In genomic region chr4:155352581-155352980, GRCm38 (mm10) we compare ENCODE assay signal across 25 mouse cellular contexts. TPM values are rescaled to one million over a fixed set of nuclear protein-coding genes. Genes with fewer than 3 reads are reported as not detected.
DNase-seq lines count a peak whose midpoint lies in the region; ATAC-seq and TF ChIP-seq lines count a peak whose summit lies in the region.
"Had no signal": no experiment of that assay in that cellular context is flagged by ENCODE, and none has a peak within 500 bp of the region (broad histone marks: within the 10 kb centered on the region; RNA-seq: fewer than 3 reads in every experiment).

No protein-coding gene starts in this region.

- no peak overlapping the region for H3K9ac ChIP-seq in forebrain, embryonic 13.5 days
- H3K9ac ChIP-seq: heart, embryonic 13.5 days; hindbrain, embryonic 14.5 days; neural tube, embryonic 15.5 days had no signal

- no peak overlapping the region for H3K27ac ChIP-seq in gastrocnemius, adult 2 months
- no peak overlapping the region for H3K27ac ChIP-seq in forebrain, embryonic 13.5 days
- H3K27ac ChIP-seq: heart, adult 2 months; heart, embryonic 13.5 days; hindbrain, embryonic 14.5 days; kidney, postnatal 0 days; midbrain, embryonic 10.5 days; neural tube, embryonic 15.5 days had no signal

- H3K9me3 ChIP-seq in forebrain, embryonic 13.5 days (replicated peaks), result no peaks in the 10 kb centered on the region
- H3K9me3 ChIP-seq: heart, embryonic 13.5 days; midbrain, embryonic 10.5 days; neural tube, embryonic 15.5 days had no signal

- no peaks in the 10 kb centered on the region for H3K27me3 ChIP-seq in forebrain, embryonic 13.5 days

- no peaks in the 10 kb centered on the region for H3K36me3 ChIP-seq in forebrain, embryonic 13.5 days (ENCODE audit: poor library complexity, severe bottlenecking)
- H3K36me3 ChIP-seq: heart, embryonic 13.5 days; midbrain, embryonic 10.5 days; neural tube, embryonic 15.5 days had no signal

- no peak overlapping the region for H3K4me3 ChIP-seq in gastrocnemius, adult 2 months
- no peak overlapping the region for H3K4me3 ChIP-seq in forebrain, embryonic 13.5 days
- H3K4me3 ChIP-seq: heart, adult 2 months; heart, embryonic 13.5 days; midbrain, embryonic 10.5 days; neural tube, embryonic 15.5 days had no signal

- 88% methylated on average over 3 of the region's 3 CpGs for WGBS in forebrain, embryonic 13.5 days

- peak; percentile 40 for ATAC-seq in megakaryocyte, adult 5-6 weeks (ENCODE audit: poor library complexity, severe bottlenecking)
- no peak for ATAC-seq in forebrain, embryonic 13.5 days
- ATAC-seq: CD4-positive, CD25-positive, alpha-beta regulatory T cell, adult 4 months; forebrain, embryonic 14.5 days; midbrain, embryonic 16.5 days had no signal

- H3K4me2 ChIP-seq in forebrain, embryonic 13.5 days, result no peak overlapping the region
- H3K4me2 ChIP-seq: heart, embryonic 13.5 days; hindbrain, embryonic 14.5 days; neural tube, embryonic 15.5 days had no signal

- no peak for TF ChIP-seq CTCF in gastrocnemius, adult 2 months (IDR thresholded peaks at IDR 0.05)

- no peaks in the 10 kb centered on the region for H3K4me1 ChIP-seq in forebrain, embryonic 13.5 days
- H3K4me1 ChIP-seq: heart, embryonic 13.5 days; midbrain, embryonic 10.5 days; neural tube, embryonic 15.5 days had no signal

- DNase-seq in T-cell, adult 2 months (ENCODE audit: low spot score), result peak; percentile 65
- DNase-seq in thymus, postnatal 10 days (ENCODE audit: low spot score in 2 of 2), result peak; percentile 39 to 42
- DNase-seq in gastrocnemius, adult 2 months, result no peak
- DNase-seq in adrenal gland, postnatal 14 days, result no peak
- no peak for DNase-seq in retina, embryonic 14.5 days (ENCODE audit: low spot score)
- DNase-seq: cerebellum, adult 11 months; cerebellum, postnatal 14 days; gastrocnemius, postnatal 25 days; heart, adult 2 months; heart, postnatal 14 days; kidney, adult 2 months; lung, postnatal 4 days had no signal

- intact Hi-C loops in gastrocnemius, adult 2 months (cut with DNase I), result no loop called here

RNA-seq across cellular contexts. Expression of gene Prkcz, which starts 8.6 kb away (rescaled TPM):
- 0.07 TPM in 1 of 2 replicates, not detected in the other for total RNA-seq in megakaryocyte, adult 5-6 weeks (2015)
- 0.12 and 0.18 TPM in 2 replicates for total RNA-seq in megakaryocyte, adult 5-6 weeks (2017)
- 1 to 10 TPM; 1.1 to 2.1 TPM for total RNA-seq in gastrocnemius, adult 2 months (2021)
- total RNA-seq in adrenal gland, postnatal 14 days (2021), result 5.7 and 6.8 TPM in 2 replicates
- polyA plus RNA-seq in forebrain, embryonic 13.5 days (2015; fragmentation: Nextera tagmentation; extraction: Ambion mirVana), result 33.2 and 42.1 TPM in 2 replicates

RNA-seq across cellular contexts. Expression of gene Gabrd, which starts 45.3 kb away (rescaled TPM):
- 0.25 TPM in 1 of 2 replicates, not detected in the other for total RNA-seq in megakaryocyte, adult 5-6 weeks (2015)
- total RNA-seq in megakaryocyte, adult 5-6 weeks (2017), result 0.11 TPM in 1 of 2 replicates, not detected in the other
- under 1 TPM; 0.20 TPM for total RNA-seq in gastrocnemius, adult 2 months (2021)
- total RNA-seq in adrenal gland, postnatal 14 days (2021), result 0.11 and 0.19 TPM in 2 replicates
- polyA plus RNA-seq in forebrain, embryonic 13.5 days (2015; fragmentation: Nextera tagmentation; extraction: Ambion mirVana), result 0.31 and 0.35 TPM in 2 replicates
- total RNA-seq: ES-E14; heart, adult 2 months; heart, postnatal 14 days had no signal
- polyA plus RNA-seq: embryonic facial prominence, embryonic 14.5 days; heart, embryonic 13.5 days; liver, embryonic 16.5 days; midbrain, embryonic 10.5 days had no signal

RNA-seq across cellular contexts. Expression of gene Cfap74, which starts 56.4 kb away (rescaled TPM):
- total RNA-seq in megakaryocyte, adult 5-6 weeks (2015), result 0.25 TPM in 1 of 2 replicates, not detected in the other
- total RNA-seq in megakaryocyte, adult 5-6 weeks (2017), result 0.04 and 0.07 TPM in 2 replicates
- total RNA-seq in gastrocnemius, adult 2 months (2021), result 1 to 10 TPM in 1 of 2 experiments, under 1 TPM in 1; 0.23 to 1.0 TPM
- total RNA-seq in adrenal gland, postnatal 14 days (2021), result 0.48 and 1.1 TPM in 2 replicates
- polyA plus RNA-seq in forebrain, embryonic 13.5 days (2015; fragmentation: Nextera tagmentation; extraction: Ambion mirVana), result 4.3 and 4.9 TPM in 2 replicates

Comparison
In these comparisons a context has a peak if more than half of its experiments do, and no peak if none do; other contexts are left out.
1. DNase-seq: peak in T-cell, adult 2 months (single experiment) and thymus, postnatal 10 days (2 of 2); none in gastrocnemius, adult 2 months (single experiment), adrenal gland, postnatal 14 days (single experiment) and retina, embryonic 14.5 days (single experiment).